Mouse (Mus musculus) G1E-ER4 (cell line): ENCODE results near the gene AF067061. TPM values are rescaled to one million over a fixed set of nuclear protein-coding genes. Genes with fewer than 3 reads are reported as not detected.
"Not testable (repeated sequence)": the region's sequence is repeated elsewhere in the genome, so short reads cannot be mapped to it uniquely, and the experiment has no call there.

Experiments used
- GATA1 ChIP-seq: IDR thresholded peaks from one replicate; pipeline ENCODE4 v1.8.0; 2012; ENCODE audit warnings: low read length, inconsistent platforms
- polyA plus RNA-seq: library from polyadenylated mRNA; stranded (reverse); fragments of >175 nt; gene quantifications from 2 replicates; pipeline ENCODE4 v1.2.3, GENCODE M21; 2012

AF067061 gene
- not detected in 2 replicates for polyA plus RNA-seq

- TF ChIP-seq GATA1: not testable (repeated sequence)
These were observed at the start of gene AF067061 for GRCm38 (mm10) chr13:120262870-120263269. Gene AF067061, plus strand, starts transcription at chr13:120263114.

- not testable (repeated sequence) for TF ChIP-seq GATA1
These were observed 47.1 kb upstream of the AF067061 start, which contains the start of gene Gm21762 for GRCm38 (mm10) chr13:120215847-120216246. Gene Gm21762, minus strand, starts transcription at chr13:120215947.

- TF ChIP-seq GATA1: not testable (repeated sequence)
These were observed 24.1 kb upstream of the AF067061 start, which contains the start of gene Gm21731 for GRCm38 (mm10) chr13:120238811-120239210. Gene Gm21731, plus strand, starts transcription at chr13:120239111.

- no peak for TF ChIP-seq GATA1
These were observed 15.9 kb downstream of the AF067061 start for GRCm38 (mm10) chr13:120278784-120279183.

- no peak for TF ChIP-seq GATA1
These were observed 36.5 kb downstream of the AF067061 start for GRCm38 (mm10) chr13:120299324-120299894.

- TF ChIP-seq GATA1: no peak
These were observed 37.1 kb downstream of the AF067061 start, which contains the start of gene BC147527 for GRCm38 (mm10) chr13:120299991-120300442. Gene BC147527, plus strand, starts transcription at chr13:120300392.

DNA sequence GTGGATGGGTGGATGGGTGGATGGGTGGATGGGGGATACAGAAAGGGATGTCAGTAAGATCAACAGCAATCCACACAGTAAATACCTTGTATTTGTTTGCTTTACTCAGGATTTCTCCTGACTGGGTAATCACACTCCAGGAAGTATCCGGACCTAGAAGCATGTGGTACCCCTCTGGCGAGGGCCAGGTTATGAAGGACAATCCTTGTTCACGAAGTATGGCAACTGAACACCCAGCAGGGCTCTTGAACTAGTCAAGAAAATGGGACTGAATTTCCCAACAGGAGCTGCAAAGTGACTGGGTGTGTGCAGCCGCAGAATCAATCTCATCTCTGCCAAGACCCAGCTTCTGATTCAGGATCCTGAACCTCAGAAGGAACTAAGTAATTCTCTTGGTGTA lies 37.9 kb downstream of the AF067061 start:
- no peak for TF ChIP-seq GATA1

DNA sequence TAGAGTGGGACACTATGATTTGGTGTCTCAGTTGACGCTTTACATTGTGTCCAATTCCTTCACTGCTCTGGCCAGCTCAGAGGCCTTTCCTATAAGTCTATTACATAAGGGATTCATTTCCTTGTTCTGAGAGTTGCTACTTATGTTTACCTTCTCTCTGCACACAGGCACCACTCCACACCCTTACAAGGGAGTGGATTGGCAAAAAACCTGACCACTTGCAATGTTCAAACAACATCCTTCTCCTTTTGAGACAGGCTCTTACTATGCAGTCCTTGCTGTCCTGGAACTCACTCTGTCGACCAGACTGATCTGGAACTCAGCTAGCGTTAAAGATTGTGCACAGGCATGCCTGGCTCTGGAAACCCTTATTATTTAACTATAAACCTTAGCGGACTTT lies 47.8 kb downstream of the AF067061 start:
- no peak for TF ChIP-seq GATA1

GRCm38 (mm10) chr13:120313584-120313983 lies 50.7 kb downstream of the AF067061 start:
- TF ChIP-seq GATA1: no peak

Other genes with a start within 250 kb of the AF067061 start
- not detected in 2 replicates for gene Gm36079, start 236.1 kb upstream of the AF067061 start, polyA plus RNA-seq
- gene Gm21188, start 210.9 kb upstream of the AF067061 start, polyA plus RNA-seq: not detected in 2 replicates
- gene Gm20767, start 122.9 kb upstream of the AF067061 start, polyA plus RNA-seq: not detected in 2 replicates
- gene Gm21818, start 90.7 kb upstream of the AF067061 start, polyA plus RNA-seq: not detected in 2 replicates
- gene Gm21762, start 47.2 kb upstream of the AF067061 start, polyA plus RNA-seq: not detected in 2 replicates
- not detected in 2 replicates for gene Gm21731, start 24.0 kb upstream of the AF067061 start, polyA plus RNA-seq
- gene BC147527, start 37.3 kb downstream of the AF067061 start, polyA plus RNA-seq: not detected in 2 replicates
- gene Tcstv3, start 53.8 kb downstream of the AF067061 start, polyA plus RNA-seq: not detected in 2 replicates